Mouse (Mus musculus): ENCODE measurements around the gene Rhox2g. TPM values are rescaled to one million over a fixed set of nuclear protein-coding genes. Genes with fewer than 3 reads are reported as not detected.

Gene Rhox2g
- polyA plus RNA-seq (2012; rRNA removed; ENCODE audit: low replicate concordance): not detected in 2 replicates

DNA sequence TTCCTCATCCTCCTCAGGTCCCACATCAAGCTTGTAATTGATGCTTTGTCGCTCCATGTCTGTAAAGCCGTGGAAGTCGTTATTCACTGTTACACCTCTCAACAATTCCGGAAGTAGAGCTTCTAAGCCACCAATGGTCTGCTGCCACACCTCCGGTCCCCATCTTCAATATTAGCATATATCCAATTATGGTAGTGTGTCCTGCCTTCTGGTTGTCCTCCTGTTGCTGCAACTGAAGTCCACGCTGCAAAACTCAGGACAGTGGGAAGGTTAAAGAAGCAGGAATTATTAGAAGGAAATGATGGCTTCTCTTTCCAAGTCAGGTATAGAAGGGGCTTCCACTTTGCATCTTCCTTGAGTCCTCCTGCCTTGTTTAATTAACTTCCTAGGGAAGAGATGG lies at the start of gene Rhox2g:
Gene Rhox2g, minus strand, starts transcription at position 101 of the 400 bp plus-strand sequence.

DNA sequence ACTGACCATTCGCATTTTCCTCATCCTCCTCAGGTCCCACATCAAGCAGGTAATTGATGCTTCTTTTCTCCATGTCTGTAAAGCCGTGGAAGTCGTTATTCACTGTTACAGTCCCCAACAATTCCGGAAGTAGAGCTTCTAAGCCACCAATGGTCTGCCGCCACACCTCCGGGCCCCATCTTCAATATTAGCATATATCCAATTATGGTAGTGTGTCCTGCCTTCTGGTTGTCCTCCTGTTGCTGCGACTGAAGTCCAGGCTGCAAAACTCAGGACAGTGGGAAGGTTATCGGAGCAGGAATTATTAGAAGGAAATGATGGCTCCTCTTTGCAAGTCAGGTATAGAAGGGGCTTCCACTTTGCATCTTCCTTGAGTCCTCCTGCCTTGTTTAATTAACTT lies 29.9 kb upstream of the Rhox2g start, which contains the start of gene Rhox2h:
Gene Rhox2h, minus strand, starts transcription at position 101 of the 400 bp plus-strand sequence.

DNA sequence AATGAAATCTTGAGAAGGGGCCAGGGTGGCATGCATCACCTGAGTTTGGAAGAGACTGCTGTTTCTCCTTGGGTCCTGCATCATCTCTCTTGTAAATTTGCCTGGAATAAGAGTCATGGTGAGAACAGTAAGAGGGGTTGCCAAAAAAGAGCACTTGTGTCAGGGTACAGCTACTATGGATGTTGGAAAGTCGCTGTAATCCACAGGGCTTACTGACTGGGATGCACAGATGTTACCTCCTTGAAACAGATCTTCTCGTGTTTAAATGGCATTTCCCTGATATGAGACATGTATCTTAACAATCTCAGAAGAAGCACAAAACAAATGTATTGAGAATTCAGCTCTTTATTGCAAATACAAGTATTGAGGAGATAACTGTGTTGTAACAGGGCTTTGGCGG lies 25.4 kb upstream of the Rhox2g start, which contains the start of gene Rhox3h:
Gene Rhox3h, minus strand, starts transcription at position 101 of the 400 bp plus-strand sequence.

DNA sequence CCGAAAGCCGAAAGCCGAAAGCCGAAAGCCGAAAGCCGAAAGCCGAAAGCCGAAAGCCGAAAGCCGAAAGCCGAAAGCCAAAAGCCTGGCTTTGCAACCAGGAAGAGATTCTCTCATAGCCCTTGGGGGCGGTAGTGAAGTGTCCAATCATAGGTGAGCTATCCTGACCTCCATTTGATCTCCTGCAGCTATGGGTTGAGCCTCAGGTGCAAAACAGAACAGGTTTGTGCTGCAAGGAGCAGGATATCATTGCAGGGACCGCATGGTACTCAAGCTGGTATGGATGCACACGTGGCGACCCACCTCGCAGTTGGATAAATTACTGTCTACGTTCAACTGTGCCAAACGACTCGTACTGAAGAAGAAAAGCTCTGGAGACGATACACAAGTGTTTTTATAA lies 8.0 kb upstream of the Rhox2g start, which contains the start of gene Rhox4g:
Gene Rhox4g, minus strand, starts transcription at position 101 of the 400 bp plus-strand sequence.

DNA sequence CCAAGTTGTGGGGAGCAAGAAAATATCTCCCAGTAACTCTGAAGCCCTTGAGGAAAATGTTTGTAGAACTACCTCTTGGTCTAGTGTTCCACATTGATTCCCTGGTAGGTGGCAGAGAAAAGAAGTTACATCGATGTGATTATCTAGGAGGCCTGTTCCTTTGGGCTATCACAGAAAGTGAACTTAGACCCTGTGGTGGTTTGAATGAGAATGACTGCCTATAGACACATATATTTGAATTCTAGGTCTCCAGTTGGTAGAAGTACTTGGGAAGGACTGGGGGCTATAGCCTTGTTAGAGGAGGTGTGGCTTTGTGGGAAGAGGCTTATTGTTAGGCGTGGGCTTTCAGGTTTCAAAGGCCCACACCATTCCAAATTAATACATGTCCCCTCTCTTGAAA lies 14.8 kb downstream of the Rhox2g start, which contains the start of gene Rhox3g:
Gene Rhox3g, minus strand, starts transcription at position 101 of the 400 bp plus-strand sequence.

DNA sequence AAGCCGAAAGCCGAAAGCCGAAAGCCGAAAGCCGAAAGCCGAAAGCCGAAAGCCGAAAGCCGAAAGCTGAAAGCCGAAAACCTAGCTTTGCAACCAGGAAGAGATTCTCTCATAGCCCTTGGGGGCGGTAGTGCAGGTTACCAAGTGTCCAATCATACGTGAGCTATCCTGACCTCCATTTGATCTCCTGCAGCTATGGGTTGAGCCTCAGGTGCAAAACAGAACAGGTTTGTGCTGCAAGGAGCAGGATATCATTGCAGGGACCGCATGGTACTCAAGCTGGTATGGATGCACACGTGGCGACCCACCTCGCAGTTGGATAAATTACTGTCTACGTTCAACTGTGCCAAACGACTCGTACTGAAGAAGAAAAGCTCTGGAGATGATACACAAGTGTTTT lies 35.7 kb downstream of the Rhox2g start, which contains the start of gene Rhox4f:
Gene Rhox4f, minus strand, starts transcription at position 101 of the 400 bp plus-strand sequence.

Other genes starting within 250 kb of the Rhox2g start
- not detected in 2 replicates for gene Rhox2b, start 231.4 kb downstream of the Rhox2g start, polyA plus RNA-seq (2012; rRNA removed; ENCODE audit: low replicate concordance)
- not detected in 2 replicates for gene Rhox4b, start 211.0 kb downstream of the Rhox2g start, polyA plus RNA-seq (2012; rRNA removed; ENCODE audit: low replicate concordance)
- gene Rhox2c, start 189.8 kb downstream of the Rhox2g start, polyA plus RNA-seq (2012; rRNA removed; ENCODE audit: low replicate concordance): not detected in 2 replicates
- gene Rhox3c, start 184.9 kb downstream of the Rhox2g start, polyA plus RNA-seq (2012; rRNA removed; ENCODE audit: low replicate concordance): not detected in 2 replicates
- gene Rhox4c, start 163.1 kb downstream of the Rhox2g start, polyA plus RNA-seq (2012; rRNA removed; ENCODE audit: low replicate concordance): not detected in 2 replicates
- not detected in 2 replicates for gene Rhox2d, start 150.0 kb downstream of the Rhox2g start, polyA plus RNA-seq (2012; rRNA removed; ENCODE audit: low replicate concordance)
- not detected in 2 replicates for gene Rhox4d, start 129.1 kb downstream of the Rhox2g start, polyA plus RNA-seq (2012; rRNA removed; ENCODE audit: low replicate concordance)
- gene Rhox2e, start 113.0 kb downstream of the Rhox2g start, polyA plus RNA-seq (2012; rRNA removed; ENCODE audit: low replicate concordance): not detected in 2 replicates
- not detected in 2 replicates for gene Rhox3e, start 101.5 kb downstream of the Rhox2g start, polyA plus RNA-seq (2012; rRNA removed; ENCODE audit: low replicate concordance)
- not detected in 2 replicates for gene Rhox4e, start 86.1 kb downstream of the Rhox2g start, polyA plus RNA-seq (2012; rRNA removed; ENCODE audit: low replicate concordance)
- gene Rhox2f, start 72.1 kb downstream of the Rhox2g start, polyA plus RNA-seq (2012; rRNA removed; ENCODE audit: low replicate concordance): not detected in 2 replicates
- not detected in 2 replicates for gene Rhox3f, start 62.5 kb downstream of the Rhox2g start, polyA plus RNA-seq (2012; rRNA removed; ENCODE audit: low replicate concordance)
- not detected in 2 replicates for gene Rhox4f, start 35.8 kb downstream of the Rhox2g start, polyA plus RNA-seq (2012; rRNA removed; ENCODE audit: low replicate concordance)
- not detected in 2 replicates for gene Rhox3g, start 14.9 kb downstream of the Rhox2g start, polyA plus RNA-seq (2012; rRNA removed; ENCODE audit: low replicate concordance)
- gene Rhox4g, start 7.9 kb upstream of the Rhox2g start, polyA plus RNA-seq (2012; rRNA removed; ENCODE audit: low replicate concordance): not detected in 2 replicates
- not detected in 2 replicates for gene Rhox3h, start 25.3 kb upstream of the Rhox2g start, polyA plus RNA-seq (2012; rRNA removed; ENCODE audit: low replicate concordance)
- not detected in 2 replicates for gene Rhox2h, start 29.8 kb upstream of the Rhox2g start, polyA plus RNA-seq (2012; rRNA removed; ENCODE audit: low replicate concordance)
- gene Rhox5, start 161.4 kb upstream of the Rhox2g start, polyA plus RNA-seq (2012; rRNA removed; ENCODE audit: low replicate concordance): not detected in 2 replicates
- not detected in 2 replicates for gene Rhox6, start 183.4 kb upstream of the Rhox2g start, polyA plus RNA-seq (2012; rRNA removed; ENCODE audit: low replicate concordance)
- gene Rhox7a, start 188.2 kb upstream of the Rhox2g start, polyA plus RNA-seq (2012; rRNA removed; ENCODE audit: low replicate concordance): not detected in 2 replicates
- not detected in 2 replicates for gene Rhox8, start 235.5 kb upstream of the Rhox2g start, polyA plus RNA-seq (2012; rRNA removed; ENCODE audit: low replicate concordance)